Mouse (Mus musculus) macrophage (primary cell): ENCODE data around the gene Sergef. TPM values are rescaled to one million over a fixed set of nuclear protein-coding genes. Genes with fewer than 3 reads are reported as not detected.

ENCODE experiments used
- H3K27ac ChIP-seq: fragments of 350-480 bp; formaldehyde crosslinking; 2 replicates; pipeline ENCODE4 v1.9.0; 2021
- H3K36me3 ChIP-seq: fragments of 350-480 bp; formaldehyde crosslinking; 2 replicates; pipeline ENCODE4 v1.9.0; 2021; ENCODE audit errors: inconsistent target
- H3K4me3 ChIP-seq: fragments of 350-480 bp; formaldehyde crosslinking; 2 replicates; pipeline ENCODE4 v1.9.0; 2021; ENCODE audit errors: inconsistent target
- H3K79me2 ChIP-seq: fragments of 350-480 bp; formaldehyde crosslinking; 2 replicates; pipeline ENCODE4 v1.9.0; 2021; ENCODE audit errors: inconsistent target
- WGBS: methylation state at CpG from one replicate; pipeline ENCODE4 v1.1.7; 2026; ENCODE audit warnings: inconsistent platforms; ENCODE audit not compliant: missing documents; 5-methylcytosine and 5-hydroxymethylcytosine counted together
- polyA plus RNA-seq: library from polyadenylated mRNA; stranded (reverse); fragments of 250-400 nt; gene quantifications from 3 replicates; pipeline ENCODE4 v1.2.4, GENCODE M21; 2018; ENCODE audit warnings: inconsistent platforms

Gene Sergef
- polyA plus RNA-seq, 1 experiment from 2014 or later: 7.7 TPM

GRCm38 (mm10) chr7:46551935-46552752 is 87.5 kb downstream of the Sergef start:
- Histone ChIP-seq H3K79me2 (no peaks in the 10 kb centered on the region), H3K27ac (no peak overlapping the region), H3K36me3 (no peaks in the 10 kb centered on the region), H3K4me3 (no peak overlapping the region)
- WGBS: 86% methylated on average over 20 of the region's 20 CpGs

- H3K79me2 ChIP-seq: no peaks in the 10 kb centered on the region
- no peak overlapping the region for H3K4me3 ChIP-seq
- no peak overlapping the region for H3K27ac ChIP-seq
- WGBS: 95% methylated on average over 7 of the region's 7 CpGs
- no peaks in the 10 kb centered on the region for H3K36me3 ChIP-seq
Observed at GRCm38 (mm10) chr7:46551173-46551572, 88.4 kb downstream of the Sergef start.

- WGBS: 100% methylated on average over 3 of the region's 3 CpGs
- no peaks in the 10 kb centered on the region for H3K36me3 ChIP-seq
- no peak overlapping the region for H3K4me3 ChIP-seq
- no peaks in the 10 kb centered on the region for H3K79me2 ChIP-seq
- no peak overlapping the region for H3K27ac ChIP-seq
Observed at GRCm38 (mm10) chr7:46548124-46548523, 91.5 kb downstream of the Sergef start.

GRCm38 (mm10) chr7:46547642-46548041 is 92.0 kb downstream of the Sergef start:
- Histone ChIP-seq H3K27ac (no peak overlapping the region), H3K79me2 (no peaks in the 10 kb centered on the region), H3K4me3 (no peak overlapping the region), H3K36me3 (no peaks in the 10 kb centered on the region)
- 90% methylated on average over 3 of the region's 3 CpGs for WGBS

GRCm38 (mm10) chr7:46546539-46546938 is 93.1 kb downstream of the Sergef start:
- Histone ChIP-seq H3K36me3 (no peaks in the 10 kb centered on the region), H3K4me3 (no peak overlapping the region), H3K27ac (peak overlapping the region; percentile 39), H3K79me2 (no peaks in the 10 kb centered on the region)
- WGBS: 4% methylated on average over 4 of the region's 4 CpGs

GRCm38 (mm10) chr7:46544195-46544641 is 95.4 kb downstream of the Sergef start:
- Histone ChIP-seq H3K4me3 (no peak overlapping the region), H3K79me2 (no peaks in the 10 kb centered on the region), H3K27ac (no peak overlapping the region), H3K36me3 (no peaks in the 10 kb centered on the region)
- 48% methylated on average over 12 of the region's 12 CpGs for WGBS

GRCm38 (mm10) chr7:46542117-46542516 is 97.5 kb downstream of the Sergef start:
- 97% methylated on average over 3 of the region's 3 CpGs for WGBS
- Histone ChIP-seq H3K27ac (no peak overlapping the region), H3K36me3 (no peaks in the 10 kb centered on the region), H3K4me3 (no peak overlapping the region), H3K79me2 (no peaks in the 10 kb centered on the region)

- 86% methylated on average over 1 of the region's 1 CpGs for WGBS
- Histone ChIP-seq H3K4me3 (no peak overlapping the region), H3K27ac (no peak overlapping the region), H3K36me3 (no peaks in the 10 kb centered on the region), H3K79me2 (no peaks in the 10 kb centered on the region)
Observed at GRCm38 (mm10) chr7:46540616-46541015, 99.0 kb downstream of the Sergef start.

GRCm38 (mm10) chr7:46536456-46537097 is 103.0 kb downstream of the Sergef start:
- H3K79me2 ChIP-seq: no peaks in the 10 kb centered on the region
- H3K36me3 ChIP-seq: no peaks in the 10 kb centered on the region
- no peak overlapping the region for H3K4me3 ChIP-seq
- no peak overlapping the region for H3K27ac ChIP-seq
- 86% methylated on average over 9 of the region's 9 CpGs for WGBS

- no peaks in the 10 kb centered on the region for H3K79me2 ChIP-seq
- H3K36me3 ChIP-seq: no peaks in the 10 kb centered on the region
- no peak overlapping the region for H3K4me3 ChIP-seq
- H3K27ac ChIP-seq: no peak overlapping the region
- 79% methylated on average over 10 of the region's 10 CpGs for WGBS
Observed at GRCm38 (mm10) chr7:46535429-46535799, 104.2 kb downstream of the Sergef start.

- 87% methylated on average over 11 of the region's 11 CpGs for WGBS
- no peaks in the 10 kb centered on the region for H3K79me2 ChIP-seq
- H3K27ac ChIP-seq: no peak overlapping the region
- no peak overlapping the region for H3K4me3 ChIP-seq
- no peaks in the 10 kb centered on the region for H3K36me3 ChIP-seq
Observed at GRCm38 (mm10) chr7:46534767-46535428, 104.7 kb downstream of the Sergef start.

GRCm38 (mm10) chr7:46533518-46533917 is 106.1 kb downstream of the Sergef start:
- H3K4me3 ChIP-seq: no peak overlapping the region
- no peaks in the 10 kb centered on the region for H3K36me3 ChIP-seq
- 93% methylated on average over 11 of the region's 11 CpGs for WGBS
- H3K79me2 ChIP-seq: no peaks in the 10 kb centered on the region
- no peak overlapping the region for H3K27ac ChIP-seq

GRCm38 (mm10) chr7:46531345-46531744 is 108.3 kb downstream of the Sergef start:
- no peaks in the 10 kb centered on the region for H3K36me3 ChIP-seq
- no peak overlapping the region for H3K4me3 ChIP-seq
- WGBS: 15% methylated on average over 3 of the region's 5 CpGs
- no peak overlapping the region for H3K27ac ChIP-seq
- H3K79me2 ChIP-seq: no peaks in the 10 kb centered on the region

GRCm38 (mm10) chr7:46529930-46530329 is 109.7 kb downstream of the Sergef start:
- H3K27ac ChIP-seq: no peak overlapping the region
- no peaks in the 10 kb centered on the region for H3K36me3 ChIP-seq
- 97% methylated on average over 8 of the region's 8 CpGs for WGBS
- no peaks in the 10 kb centered on the region for H3K79me2 ChIP-seq
- no peak overlapping the region for H3K4me3 ChIP-seq

- Histone ChIP-seq H3K79me2 (no peaks in the 10 kb centered on the region), H3K27ac (no peak overlapping the region), H3K4me3 (no peak overlapping the region), H3K36me3 (no peaks in the 10 kb centered on the region)
- whole genome bisulfite sequencing: 94% methylated on average over 5 of the region's 5 CpGs
Observed at GRCm38 (mm10) chr7:46529259-46529658, 110.3 kb downstream of the Sergef start.
